Mouse (Mus musculus): ENCODE results near the gene Fxyd5.
A peak's percentile ranks its signal among the peaks of the same experiment; 100 is the strongest.

Gene Fxyd5

DNA sequence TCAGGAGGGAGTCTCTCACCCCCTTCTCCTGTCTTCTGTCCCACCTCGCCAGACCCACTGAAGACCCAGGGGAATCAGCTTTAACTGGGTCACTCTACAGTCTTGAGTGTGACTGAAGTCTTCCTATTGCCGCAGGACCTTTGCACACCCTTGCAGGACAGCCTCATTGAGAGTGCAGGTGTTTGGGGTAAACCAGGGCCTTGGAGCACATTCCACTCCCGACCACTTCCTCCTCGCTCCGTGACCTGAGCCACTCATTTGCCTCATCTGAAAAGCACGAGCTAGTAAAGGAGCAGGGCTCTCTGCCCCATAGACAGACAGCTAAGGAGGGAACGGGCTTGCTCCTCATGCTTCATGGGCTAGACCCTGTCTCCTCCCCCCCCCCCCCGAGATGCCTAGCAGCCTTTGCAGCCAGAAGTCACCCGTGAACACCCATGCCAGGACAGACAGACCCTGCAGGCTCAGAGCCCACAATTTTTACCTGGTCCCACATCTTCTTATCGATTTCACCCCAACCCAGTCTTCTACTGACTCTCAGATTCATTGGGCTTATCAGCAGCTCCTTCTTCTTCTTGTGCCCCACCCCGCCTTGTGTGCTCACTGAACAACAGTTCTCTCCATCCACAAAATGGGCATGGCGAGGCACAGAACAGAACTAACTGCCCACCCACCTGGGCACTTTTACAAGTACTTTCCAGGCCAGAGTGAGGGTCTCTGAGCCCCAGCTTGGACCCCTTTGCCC is 1.8 kb downstream of the Fxyd5 start:
- no peak for DNase-seq (ENCODE audit: low spot score)

- no peak for DNase-seq (ENCODE audit: low spot score)
These were observed 3.3 kb downstream of the Fxyd5 start for GRCm38 (mm10) chr7:31039011-31039410.

GRCm38 (mm10) chr7:31037675-31038074 is 4.6 kb downstream of the Fxyd5 start:
- DNase-seq (ENCODE audit: low spot score): no peak

- DNase-seq (ENCODE audit: low spot score): no peak
These were observed 5.4 kb downstream of the Fxyd5 start for GRCm38 (mm10) chr7:31036917-31037316.

DNA sequence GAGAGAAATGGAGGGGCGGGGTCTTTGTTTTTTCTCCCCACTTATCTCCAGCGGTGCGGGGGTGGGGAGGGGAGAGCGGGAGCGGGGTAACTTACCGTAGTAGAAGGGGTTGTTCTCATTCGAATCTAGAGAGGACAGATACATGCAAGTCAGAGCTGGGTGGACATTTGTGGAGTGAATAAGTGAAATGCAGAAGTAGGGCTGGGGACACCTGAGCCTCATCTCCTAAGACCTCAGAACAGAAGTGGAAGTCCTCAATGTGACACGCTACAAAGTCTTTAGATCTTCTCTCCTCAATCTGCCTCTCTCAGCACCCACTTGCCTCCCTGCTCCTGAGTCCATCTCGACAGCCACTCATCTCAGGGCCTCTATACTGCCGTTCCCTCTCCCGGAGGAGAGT is 7.0 kb downstream of the Fxyd5 start:
- no peak for DNase-seq (ENCODE audit: low spot score)

GRCm38 (mm10) chr7:31034789-31035188 is 7.5 kb downstream of the Fxyd5 start:
- no peak for DNase-seq (ENCODE audit: low spot score)

DNA sequence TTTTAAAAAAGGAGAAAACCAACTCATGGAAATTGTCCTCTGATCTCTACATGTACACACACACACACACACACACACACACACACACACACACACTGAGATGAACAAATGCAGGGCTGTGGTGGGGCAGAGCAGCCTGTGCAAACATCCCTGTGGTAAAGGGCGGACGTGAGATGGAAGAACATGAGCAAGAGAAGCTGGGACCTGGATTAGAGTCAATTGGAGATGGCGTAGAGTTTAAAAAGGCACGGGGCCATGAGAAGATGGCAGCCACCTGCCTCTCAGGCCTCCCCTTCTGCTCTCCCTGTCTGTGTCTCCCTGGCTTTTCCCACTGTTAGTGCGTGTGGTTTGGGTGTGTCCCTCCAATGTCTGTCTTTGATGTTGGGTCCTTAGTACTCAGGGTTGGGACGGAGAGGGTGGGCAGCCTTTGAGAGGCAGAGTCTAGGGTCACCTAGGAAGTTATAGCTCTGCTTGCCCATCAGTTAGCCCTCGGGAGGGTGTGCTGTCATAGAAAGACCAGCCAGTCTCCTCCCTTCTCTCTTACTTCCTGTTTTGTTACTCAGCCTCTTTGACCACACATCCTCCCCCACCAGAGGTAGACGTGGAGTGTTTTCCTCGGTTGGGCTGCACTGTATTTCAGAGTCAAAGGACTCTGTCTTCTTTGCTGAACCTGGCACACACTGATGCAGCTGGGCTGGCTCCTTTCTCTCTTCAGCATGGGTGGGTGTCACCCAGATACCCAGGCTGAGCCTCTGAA is 8.7 kb downstream of the Fxyd5 start:
- DNase-seq (ENCODE audit: low spot score): no peak

- no peak for DNase-seq (ENCODE audit: low spot score)
These were observed 10.6 kb downstream of the Fxyd5 start for GRCm38 (mm10) chr7:31031731-31032130.

DNA sequence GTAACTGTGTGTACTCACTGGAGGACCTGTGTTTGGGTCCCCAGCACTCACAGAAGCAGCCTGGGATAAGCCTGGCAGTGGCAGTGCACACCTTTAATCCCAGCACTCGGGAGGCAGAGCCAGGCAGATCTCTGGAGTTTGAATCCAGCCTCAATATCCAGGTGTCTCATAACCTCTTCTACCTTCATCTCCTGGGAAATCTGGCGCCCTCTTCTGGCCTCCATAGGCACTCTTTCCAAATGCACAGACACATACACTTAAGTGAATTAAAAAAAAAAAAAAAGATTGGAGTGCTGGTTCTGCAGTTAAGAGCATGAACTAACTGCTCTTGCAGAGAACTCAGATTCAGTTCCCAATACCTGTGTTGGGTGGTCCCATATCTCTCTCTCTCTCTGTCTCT is 11.6 kb downstream of the Fxyd5 start:
- DNase-seq (ENCODE audit: low spot score): no peak

GRCm38 (mm10) chr7:31028609-31029008 is 13.7 kb downstream of the Fxyd5 start:
- no peak for DNase-seq (ENCODE audit: low spot score)

- DNase-seq (ENCODE audit: low spot score): no peak
These were observed 25.0 kb downstream of the Fxyd5 start for GRCm38 (mm10) chr7:31017104-31017901.

DNA sequence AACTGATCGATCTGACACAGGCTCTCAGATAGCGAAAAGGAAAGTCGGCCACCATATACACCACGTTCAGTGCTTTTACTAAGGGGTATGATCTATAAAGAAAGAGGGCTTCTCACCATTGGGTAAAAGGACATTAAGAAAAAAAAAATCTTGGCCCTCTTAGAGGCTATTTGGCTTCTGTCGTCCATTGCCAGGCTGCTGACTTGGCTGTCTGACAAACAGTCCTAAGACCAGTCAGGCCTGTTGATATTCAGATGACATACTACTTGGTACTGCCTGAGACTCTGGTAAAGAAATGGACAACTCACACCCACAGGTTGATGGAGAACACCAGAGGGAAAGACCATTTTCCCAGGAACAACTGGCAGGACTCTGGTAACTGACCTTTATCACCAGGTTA is 29.3 kb downstream of the Fxyd5 start:
- no peak for DNase-seq (ENCODE audit: low spot score)

DNA sequence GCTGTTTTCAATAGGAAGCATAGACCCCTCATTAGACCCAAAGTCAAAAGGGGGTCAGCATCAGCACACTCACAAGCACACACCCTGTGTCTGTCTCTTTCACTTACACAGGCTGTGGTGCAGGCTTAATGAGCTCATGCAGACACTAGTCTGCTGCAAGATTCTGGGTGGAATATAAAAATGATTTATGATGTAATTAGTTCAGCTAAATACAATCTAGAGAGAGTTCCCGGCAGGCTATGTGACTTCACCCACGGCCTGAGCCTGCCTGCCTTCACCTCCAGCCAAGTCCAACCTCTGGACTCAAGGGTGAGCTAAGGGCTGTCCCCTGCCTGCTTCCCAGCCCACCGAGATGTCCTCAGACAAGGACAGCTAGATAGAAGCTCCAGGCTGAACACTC is 33.4 kb downstream of the Fxyd5 start:
- DNase-seq (ENCODE audit: low spot score): no peak

DNA sequence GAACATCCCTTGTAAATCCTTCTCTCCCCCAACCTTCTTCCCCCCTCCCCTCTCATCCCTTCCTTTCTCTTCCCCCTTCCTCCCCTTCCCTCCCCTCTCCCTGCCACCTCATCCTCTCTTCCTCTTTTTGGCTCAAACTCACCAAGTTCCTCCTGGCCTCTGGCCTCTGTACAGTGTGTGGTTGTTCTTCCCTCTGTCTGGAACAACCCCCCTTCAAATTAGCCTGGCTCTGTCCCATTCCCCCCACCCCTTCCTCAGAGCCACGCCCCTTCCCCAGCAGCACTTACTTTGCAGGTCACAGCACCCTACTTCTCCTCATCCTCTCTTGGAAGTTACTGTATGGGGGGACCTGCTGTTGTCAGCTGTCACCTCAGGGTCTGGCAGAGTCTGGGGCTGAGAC is 34.1 kb downstream of the Fxyd5 start:
- DNase-seq (ENCODE audit: low spot score): no peak

- DNase-seq (ENCODE audit: low spot score): no peak
These were observed 34.5 kb downstream of the Fxyd5 start for GRCm38 (mm10) chr7:31007775-31008174.

GRCm38 (mm10) chr7:31002650-31003049 is 39.6 kb downstream of the Fxyd5 start:
- DNase-seq (ENCODE audit: low spot score): no peak

GRCm38 (mm10) chr7:31000505-31001020 is 41.7 kb downstream of the Fxyd5 start:
- peak; percentile 18 for DNase-seq (ENCODE audit: low spot score)

DNA sequence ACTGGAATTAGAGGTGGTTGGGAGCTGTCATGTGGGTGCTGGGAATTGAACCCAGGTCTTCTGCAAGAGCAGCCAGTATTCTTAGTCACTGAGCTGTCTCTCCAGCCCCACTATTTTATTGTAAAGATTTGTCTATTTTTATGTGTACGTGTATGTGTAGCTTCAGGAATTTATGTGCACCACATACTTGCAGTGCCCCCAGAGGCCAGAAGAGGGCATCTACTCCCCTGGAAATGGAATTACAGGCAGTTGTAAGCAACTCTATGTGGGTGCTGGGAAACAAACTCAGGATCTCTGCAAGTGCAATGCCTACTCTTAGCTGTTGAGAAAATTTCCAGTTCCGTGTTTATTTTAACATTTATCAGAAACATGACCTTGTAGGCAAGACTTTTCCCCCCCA is 45.8 kb downstream of the Fxyd5 start:
- DNase-seq (ENCODE audit: low spot score): no peak

- no peak for DNase-seq (ENCODE audit: low spot score)
These were observed 48.3 kb downstream of the Fxyd5 start for GRCm38 (mm10) chr7:30993986-30994385.

DNA sequence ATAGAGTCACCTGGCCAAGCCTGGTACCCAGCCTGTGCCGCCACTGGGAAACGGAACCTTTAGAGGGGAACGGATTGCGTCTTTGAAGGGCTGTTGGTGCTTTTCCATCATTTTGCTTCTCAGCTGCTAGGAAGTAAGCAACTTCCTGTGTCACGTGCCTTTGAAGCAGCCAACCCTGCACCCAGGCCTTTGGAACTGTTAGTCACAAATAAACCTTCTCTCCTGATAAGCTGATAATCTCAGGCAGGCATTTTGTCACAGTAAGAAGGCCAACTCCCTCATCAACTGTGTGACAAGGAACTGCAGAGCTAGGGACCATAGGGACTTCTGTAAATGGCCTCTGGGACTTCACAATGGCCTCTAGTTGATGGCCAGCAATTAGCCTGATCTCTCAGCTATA is 50.1 kb downstream of the Fxyd5 start:
- no peak for DNase-seq (ENCODE audit: low spot score)

DNA sequence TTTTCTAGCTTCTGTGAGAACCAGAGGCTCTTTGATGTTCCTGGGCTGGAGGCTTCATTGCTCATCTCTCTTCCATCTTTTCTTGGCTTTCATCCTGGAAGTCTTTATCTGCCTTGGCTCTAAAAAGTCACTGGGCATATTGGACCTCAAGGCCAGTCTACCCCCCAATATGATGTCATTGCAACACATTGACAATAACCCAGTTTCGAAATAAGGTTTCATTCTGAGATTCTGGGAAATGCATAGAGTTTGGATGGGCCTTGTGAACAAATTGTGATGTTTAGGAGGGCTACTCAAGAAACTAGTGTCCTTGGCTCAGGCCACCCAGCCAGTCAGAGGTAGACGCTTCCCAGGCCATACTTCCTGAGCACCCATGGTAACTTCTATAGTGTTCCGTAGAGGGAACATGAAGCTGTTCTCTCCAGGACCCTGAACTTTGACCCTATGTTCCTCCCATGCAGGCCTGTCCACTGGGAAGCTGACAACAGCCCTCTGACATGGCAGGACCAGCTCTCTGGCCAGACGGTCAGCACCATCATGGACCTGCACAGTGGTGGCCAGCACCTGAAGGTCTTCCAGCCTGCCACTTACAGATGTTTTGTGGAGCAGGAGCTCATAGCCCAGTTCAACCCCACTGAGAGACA is 53.6 kb downstream of the Fxyd5 start:
- DNase-seq (ENCODE audit: low spot score): no peak

- no peak for DNase-seq (ENCODE audit: low spot score)
These were observed 56.9 kb downstream of the Fxyd5 start for GRCm38 (mm10) chr7:30985357-30985756.

All from yolk sac, embryonic 10.5 days (tissue).